24 mouse cellular contexts compared by ENCODE assay signal in the genomic region with DNA sequence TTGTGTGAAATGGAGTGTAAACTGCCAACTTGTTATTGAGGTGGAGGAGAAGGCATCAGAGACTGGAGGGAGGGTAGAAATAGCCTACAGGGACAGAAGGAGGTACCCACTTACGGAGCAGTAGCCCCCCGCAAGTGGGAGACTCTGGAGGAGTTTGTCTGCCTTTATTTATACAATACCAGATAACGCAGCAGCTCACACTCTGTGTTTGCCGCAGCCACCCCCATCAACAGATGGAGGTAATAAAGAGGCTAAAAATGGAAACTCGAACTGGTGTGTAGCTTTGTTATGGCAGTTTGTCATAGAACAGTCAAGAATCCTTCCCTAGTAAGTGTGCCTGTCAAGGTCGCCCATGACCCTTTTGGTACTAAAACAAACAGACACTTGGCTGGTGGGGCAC. TPM values are rescaled to one million over a fixed set of nuclear protein-coding genes. Genes with fewer than 3 reads are reported as not detected.
"Had no signal": no experiment of that assay in that cellular context is flagged by ENCODE, and none has a peak within 500 bp of the region (broad histone marks: within the 10 kb centered on the region; RNA-seq: fewer than 3 reads in every experiment).

No protein-coding gene starts in this region.

- H3K4me1 ChIP-seq: limb, embryonic 10.5 days; liver, embryonic 13.5 days; neural tube, embryonic 13.5 days had no signal

- H3K9ac ChIP-seq: limb, embryonic 13.5 days; liver, embryonic 13.5 days; midbrain, embryonic 13.5 days; neural tube, embryonic 13.5 days had no signal

- ATAC-seq: inflammation-experienced regulatory T-cells, adult 6 months; intestine, embryonic 16.5 days; midbrain, embryonic 13.5 days; midbrain, embryonic 16.5 days had no signal

- DNase-seq: kidney, adult 18-20 months; kidney, adult 9 months; kidney, postnatal 14 days; kidney, postnatal 4 days; liver, embryonic 13.5 days; lung, adult 2 months; lung, postnatal 14 days; lung, postnatal 4 days; retina, postnatal 1 day; right cerebral cortex, postnatal 14 days; thymus, adult 18-20 months; thymus, postnatal 36 days had no signal

- H3K27ac ChIP-seq: limb, embryonic 10.5 days; limb, embryonic 13.5 days; liver, embryonic 13.5 days; midbrain, embryonic 13.5 days; neural tube, embryonic 13.5 days had no signal

- H3K9me3 ChIP-seq: limb, embryonic 10.5 days; limb, embryonic 13.5 days; liver, embryonic 13.5 days; midbrain, embryonic 13.5 days; neural tube, embryonic 13.5 days had no signal

- H3K4me3 ChIP-seq: limb, embryonic 10.5 days; limb, embryonic 13.5 days; liver, embryonic 13.5 days; midbrain, embryonic 13.5 days; myocyte; neural tube, embryonic 13.5 days had no signal

- H3K36me3 ChIP-seq: limb, embryonic 10.5 days; limb, embryonic 13.5 days; liver, embryonic 13.5 days; midbrain, embryonic 13.5 days; neural tube, embryonic 13.5 days had no signal

- H3K4me2 ChIP-seq: limb, embryonic 13.5 days; liver, embryonic 13.5 days; midbrain, embryonic 13.5 days; neural tube, embryonic 13.5 days had no signal

- H3K27me3 ChIP-seq: limb, embryonic 13.5 days; liver, embryonic 13.5 days; midbrain, embryonic 13.5 days; neural tube, embryonic 13.5 days had no signal

RNA-seq across cellular contexts. Expression of gene Hs3st2, which starts 16.2 kb away (rescaled TPM):
- total RNA-seq: liver, adult 2 months; megakaryocyte, adult 5-6 weeks; monocyte, adult 5-6 weeks; neutrophil, adult 5-6 weeks had no signal
- polyA plus RNA-seq: inflammation-experienced regulatory T-cells, adult 6 months; limb, embryonic 10.5 days; liver, adult 2 months; lung, adult 2 months; myocyte had no signal
